Mouse (Mus musculus) midbrain, embryonic 11.5 days (tissue): Measurements from ENCODE around the gene BC030867. TPM values are rescaled to one million over a fixed set of nuclear protein-coding genes. Genes with fewer than 3 reads are reported as not detected.

Source experiments
- ATAC-seq: fragments of 200-750 bp; cut with Nextera tagmentation; 2 replicates; pipeline ENCODE4 v1.8.0; 2017; ENCODE audit warnings: moderate TSS enrichment, moderate library complexity; ENCODE audit not compliant: low FRiP score
- DNase-seq: peaks from one replicate; pipeline ENCODE4 v3.0.0; 2015; ENCODE audit warnings: low spot score; ENCODE audit errors: missing footprints
- H3K27ac ChIP-seq: fragments of 300-500 bp; sonication (generic); 2 replicates; pipeline ENCODE4 v1.5.1; 2014; ENCODE audit warnings: low read depth, low read length
- H3K27me3 ChIP-seq: fragments of 300-500 bp; sonication (generic); 2 replicates; pipeline ENCODE4 v1.6.1; 2014; ENCODE audit warnings: mild to moderate bottlenecking, low read length, moderate library complexity, mixed read lengths; ENCODE audit not compliant: control insufficient read depth, insufficient read depth
- H3K36me3 ChIP-seq: fragments of 300-500 bp; sonication (generic); 2 replicates; pipeline ENCODE4 v1.6.1; 2014; ENCODE audit warnings: mild to moderate bottlenecking, low read length, moderate library complexity, mixed read lengths; ENCODE audit not compliant: control insufficient read depth, insufficient read depth
- H3K4me1 ChIP-seq: fragments of 300-500 bp; sonication (generic); 2 replicates; pipeline ENCODE4 v1.6.1; 2014; ENCODE audit warnings: low read length; ENCODE audit not compliant: control insufficient read depth, insufficient read depth
- H3K4me2 ChIP-seq: fragments of 300-500 bp; sonication (generic); 2 replicates; pipeline ENCODE4 v1.6.1; 2014; ENCODE audit warnings: mild to moderate bottlenecking, moderate library complexity
- H3K4me3 ChIP-seq: fragments of 300-500 bp; sonication (generic); 2 replicates; pipeline ENCODE4 v1.5.1; 2014; ENCODE audit warnings: low read depth, low read length
- H3K9ac ChIP-seq: fragments of 300-500 bp; sonication (generic); 2 replicates; pipeline ENCODE4 v1.6.1; 2014; ENCODE audit warnings: low read length
- H3K9me3 ChIP-seq: fragments of 300-500 bp; sonication (generic); 2 replicates; pipeline ENCODE4 v1.6.1; 2016; ENCODE audit warnings: low read length; ENCODE audit not compliant: control insufficient read depth
- WGBS: fragments of 180-500 bp; shearing (Covaris S2); extraction: QIAGEN DNeasy Blood & Tissue Kit; methylation state at CpG from one replicate; pipeline ENCODE4 v1.1.7; 2014; 5-methylcytosine and 5-hydroxymethylcytosine counted together
- polyA plus RNA-seq: library from polyadenylated mRNA; unstranded; fragments of >200 nt; fragmentation: Nextera tagmentation; extraction: Ambion mirVana; gene quantifications from 2 replicates; pipeline ENCODE4 v1.2.1, GENCODE M21; 2014

Gene BC030867
- polyA plus RNA-seq, 1 experiment from 2014 or later = 18.4 TPM

GRCm38 (mm10) chr11:102297577-102298556 lies 49.2 kb downstream of the BC030867 start:
- no peak for DNase-seq
- ATAC-seq = peak; percentile 41
- Histone ChIP-seq H3K9me3 (no peaks in the 10 kb centered on the region), H3K27ac (peak overlapping the region; percentile 56), H3K27me3 (no peaks in the 10 kb centered on the region), H3K9ac (peak overlapping the region; percentile 68), H3K4me1 (peaks cover 11% of the 10 kb centered on the region), H3K4me3 (peak overlapping the region; percentile 90), H3K4me2 (peak overlapping the region; percentile 92), H3K36me3 (peaks cover 5% of the 10 kb centered on the region; the same call in 1 of the 2 replicates)
- WGBS = 27% methylated on average over 27 of the region's 27 CpGs

GRCm38 (mm10) chr11:102299839-102300238 lies 51.2 kb downstream of the BC030867 start:
- Histone ChIP-seq H3K27ac (no peak overlapping the region), H3K4me3 (no peak overlapping the region), H3K9ac (no peak overlapping the region), H3K9me3 (no peaks in the 10 kb centered on the region), H3K36me3 (no peaks in the 10 kb centered on the region), H3K4me2 (no peak overlapping the region), H3K27me3 (no peaks in the 10 kb centered on the region), H3K4me1 (peaks cover 9% of the 10 kb centered on the region)
- WGBS = 9% methylated on average over 1 of the region's 1 CpGs
- ATAC-seq (no peak), DNase-seq (peak; percentile 97)

GRCm38 (mm10) chr11:102304141-102304540 lies 55.5 kb downstream of the BC030867 start:
- Histone ChIP-seq H3K9ac (no peak overlapping the region), H3K27ac (no peak overlapping the region), H3K4me3 (no peak overlapping the region), H3K4me1 (peaks cover 4% of the 10 kb centered on the region), H3K9me3 (no peaks in the 10 kb centered on the region), H3K27me3 (no peaks in the 10 kb centered on the region), H3K36me3 (peaks cover 9% of the 10 kb centered on the region), H3K4me2 (no peak overlapping the region)
- no peak for ATAC-seq
- no peak for DNase-seq
- WGBS = 46% methylated on average over 2 of the region's 2 CpGs

GRCm38 (mm10) chr11:102305359-102305758 lies 56.7 kb downstream of the BC030867 start:
- WGBS = 74% methylated on average over 3 of the region's 3 CpGs
- H3K27ac ChIP-seq = no peak overlapping the region
- ATAC-seq = no peak

GRCm38 (mm10) chr11:102308104-102308503 lies 59.4 kb downstream of the BC030867 start:
- no peak for ATAC-seq
- H3K27me3 ChIP-seq = no peaks in the 10 kb centered on the region
- H3K9ac ChIP-seq = no peak overlapping the region
- H3K9me3 ChIP-seq = no peaks in the 10 kb centered on the region
- no peak overlapping the region for H3K4me3 ChIP-seq
- 83% methylated on average over 9 of the region's 9 CpGs for WGBS
- H3K36me3 ChIP-seq = peaks cover 12% of the 10 kb centered on the region
- no peak overlapping the region for H3K27ac ChIP-seq
- H3K4me1 ChIP-seq = peaks cover 27% of the 10 kb centered on the region
- H3K4me2 ChIP-seq = no peak overlapping the region
- DNase-seq = no peak

More at GRCm38 (mm10) chr11:102305359-102305758, 56.7 kb downstream of the BC030867 start:
- peaks cover 12% of the 10 kb centered on the region for H3K36me3 ChIP-seq
- no peak overlapping the region for H3K4me2 ChIP-seq
- no peak overlapping the region for H3K9ac ChIP-seq
- peak; percentile 75 for DNase-seq
- H3K9me3 ChIP-seq = no peaks in the 10 kb centered on the region
- no peaks in the 10 kb centered on the region for H3K27me3 ChIP-seq
- peaks cover 16% of the 10 kb centered on the region for H3K4me1 ChIP-seq
- H3K4me3 ChIP-seq = no peak overlapping the region

GRCm38 (mm10) chr11:102308979-102309378 lies 60.3 kb downstream of the BC030867 start:
- H3K36me3 ChIP-seq = peaks cover 18% of the 10 kb centered on the region
- 1% methylated on average over 27 of the region's 27 CpGs for WGBS
- peak overlapping the region; percentile 6; the same call in 1 of the 2 replicates for H3K27ac ChIP-seq
- peak overlapping the region; percentile 52 for H3K4me2 ChIP-seq
- H3K27me3 ChIP-seq = no peaks in the 10 kb centered on the region
- H3K9me3 ChIP-seq = no peaks in the 10 kb centered on the region
- peak; percentile 93 for ATAC-seq
- peak; percentile 100 for DNase-seq
- peak overlapping the region; percentile 54 for H3K9ac ChIP-seq
- H3K4me1 ChIP-seq = peaks cover 27% of the 10 kb centered on the region
- peak overlapping the region; percentile 25 for H3K4me3 ChIP-seq

GRCm38 (mm10) chr11:102309821-102310617 lies 61.3 kb downstream of the BC030867 start:
- Histone ChIP-seq H3K27me3 (no peaks in the 10 kb centered on the region), H3K9ac (no peak overlapping the region), H3K4me1 (peaks cover 27% of the 10 kb centered on the region), H3K9me3 (no peaks in the 10 kb centered on the region), H3K36me3 (peaks cover 22% of the 10 kb centered on the region), H3K4me3 (no peak overlapping the region), H3K27ac (no peak overlapping the region), H3K4me2 (peak overlapping the region; percentile 52)
- ATAC-seq = no peak
- no peak for DNase-seq
- WGBS = 86% methylated on average over 22 of the region's 22 CpGs

GRCm38 (mm10) chr11:102310768-102311695 lies 62.4 kb downstream of the BC030867 start:
- ATAC-seq (no peak), DNase-seq (peak; percentile 87)
- 0 out of 2 replicates have a peak overlapping the region, but pooled peaks have one; percentile 3 for H3K4me3 ChIP-seq
- H3K36me3 ChIP-seq = peaks cover 22% of the 10 kb centered on the region
- 43% methylated on average over 34 of the region's 38 CpGs for WGBS
- no peak overlapping the region for H3K4me2 ChIP-seq
- peaks cover 35% of the 10 kb centered on the region for H3K4me1 ChIP-seq
- H3K27ac ChIP-seq = no peak overlapping the region
- H3K9ac ChIP-seq = 0 out of 2 replicates have a peak overlapping the region, but pooled peaks have one; percentile 5
- no peaks in the 10 kb centered on the region for H3K27me3 ChIP-seq
- H3K9me3 ChIP-seq = no peaks in the 10 kb centered on the region
